Mouse (Mus musculus) embryonic facial prominence, embryonic 11.5 days (tissue): ENCODE results near the gene Soat2. TPM values are rescaled to one million over a fixed set of nuclear protein-coding genes. Genes with fewer than 3 reads are reported as not detected.
A peak's percentile ranks its signal among the peaks of the same experiment; 100 is the strongest.

Experiments
- ATAC-seq: fragments of 200-750 bp; cut with Nextera tagmentation; replicated peaks from 2 replicates; pipeline ENCODE4 v1.8.0; 2017; ENCODE audit warnings: low read depth; ENCODE audit not compliant: insufficient number of reproducible peaks, low FRiP score, low TSS enrichment
- DNase-seq: peaks from one replicate; pipeline ENCODE4 v3.0.0-alpha.2; 2015; ENCODE audit warnings: low spot score
- H3K27ac ChIP-seq: fragments of 300-500 bp; sonication (generic); replicated peaks from 2 replicates; pipeline ENCODE4 v1.5.1; 2014; ENCODE audit warnings: mild to moderate bottlenecking, low read depth, low read length, control low read depth
- H3K27me3 ChIP-seq: fragments of 300-500 bp; sonication (generic); 2 replicates; pipeline ENCODE4 v1.6.1; 2014; ENCODE audit warnings: mild to moderate bottlenecking, low read length, moderate library complexity, mixed read lengths; ENCODE audit not compliant: control insufficient read depth, insufficient read depth
- H3K36me3 ChIP-seq: fragments of 300-500 bp; sonication (generic); replicated peaks from 2 replicates; pipeline ENCODE4 v1.6.1; 2014; ENCODE audit warnings: low read depth, mild to moderate bottlenecking, low read length, moderate library complexity, mixed read lengths; ENCODE audit not compliant: control insufficient read depth, insufficient read depth
- H3K4me1 ChIP-seq: fragments of 300-500 bp; sonication (generic); 2 replicates; pipeline ENCODE4 v1.6.1; 2014; ENCODE audit warnings: low read length, mixed read lengths; ENCODE audit not compliant: control insufficient read depth, insufficient read depth
- H3K4me2 ChIP-seq: fragments of 300-500 bp; sonication (generic); 2 replicates; pipeline ENCODE4 v1.6.1; 2014; ENCODE audit warnings: low read depth, mild to moderate bottlenecking, control low read depth, low read length, moderate library complexity
- H3K4me3 ChIP-seq: fragments of 300-500 bp; sonication (generic); 2 replicates; pipeline ENCODE4 v1.5.1; 2014; ENCODE audit warnings: low read depth, low read length, control low read depth
- H3K9ac ChIP-seq: fragments of 300-500 bp; sonication (generic); replicated peaks from 2 replicates; pipeline ENCODE4 v1.6.1; 2014; ENCODE audit warnings: mild to moderate bottlenecking, control low read depth, low read length
- H3K9me3 ChIP-seq: fragments of 300-500 bp; sonication (generic); replicated peaks from 2 replicates; pipeline ENCODE4 v1.6.1; 2016; ENCODE audit warnings: mild to moderate bottlenecking, low read length, inconsistent platforms, mixed read lengths; ENCODE audit not compliant: control insufficient read depth
- WGBS: fragments of 180-500 bp; shearing (Covaris S2); extraction: QIAGEN DNeasy Blood & Tissue Kit; methylation state at CpG from one replicate; pipeline ENCODE4 v1.1.7; 2014; 5-methylcytosine and 5-hydroxymethylcytosine counted together
- polyA plus RNA-seq: library from polyadenylated mRNA; unstranded; fragments of >200 nt; fragmentation: Nextera tagmentation; extraction: Ambion mirVana; gene quantifications from 2 replicates; pipeline ENCODE4 v1.2.1, GENCODE M21; 2014

Gene Soat2
- polyA plus RNA-seq, 1 experiment from 2014 or later: not detected

DNA sequence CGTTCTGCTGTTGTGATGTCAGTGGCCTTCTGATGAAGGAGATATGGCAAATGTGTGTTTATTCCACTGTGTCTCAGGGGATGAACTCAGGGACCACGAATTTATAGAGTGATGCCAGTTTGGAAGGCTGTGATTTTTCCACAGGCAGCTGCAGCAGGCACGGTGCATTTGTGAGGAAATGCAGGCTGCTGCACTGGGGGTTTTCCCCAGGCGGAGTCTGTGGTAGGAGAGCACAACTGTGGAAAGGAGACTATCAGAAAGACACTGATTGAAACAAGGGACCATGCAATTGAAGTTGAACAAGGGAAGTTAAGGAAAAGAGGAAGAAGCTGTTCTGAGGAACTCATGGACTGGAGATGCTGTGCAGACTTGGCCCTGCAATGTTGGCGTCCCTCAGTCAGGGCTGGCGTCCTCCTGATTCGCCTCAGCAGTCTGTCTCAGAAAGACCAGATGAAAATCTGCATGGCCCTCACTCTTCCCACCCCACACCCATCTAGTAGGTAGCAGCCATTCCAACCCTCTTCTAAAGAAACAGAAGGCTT lies 42.0 kb downstream of the Soat2 start:
- Histone ChIP-seq H3K36me3 (no peaks in the 10 kb centered on the region), H3K27me3 (no peaks in the 10 kb centered on the region), H3K4me3 (no peak overlapping the region), H3K9ac (no peak overlapping the region), H3K27ac (no peak overlapping the region), H3K4me1 (no peaks in the 10 kb centered on the region), H3K9me3 (no peaks in the 10 kb centered on the region), H3K4me2 (no peak overlapping the region)
- DNase-seq (no peak), ATAC-seq (no peak)
- 73% methylated on average over 7 of the region's 7 CpGs for WGBS

DNA sequence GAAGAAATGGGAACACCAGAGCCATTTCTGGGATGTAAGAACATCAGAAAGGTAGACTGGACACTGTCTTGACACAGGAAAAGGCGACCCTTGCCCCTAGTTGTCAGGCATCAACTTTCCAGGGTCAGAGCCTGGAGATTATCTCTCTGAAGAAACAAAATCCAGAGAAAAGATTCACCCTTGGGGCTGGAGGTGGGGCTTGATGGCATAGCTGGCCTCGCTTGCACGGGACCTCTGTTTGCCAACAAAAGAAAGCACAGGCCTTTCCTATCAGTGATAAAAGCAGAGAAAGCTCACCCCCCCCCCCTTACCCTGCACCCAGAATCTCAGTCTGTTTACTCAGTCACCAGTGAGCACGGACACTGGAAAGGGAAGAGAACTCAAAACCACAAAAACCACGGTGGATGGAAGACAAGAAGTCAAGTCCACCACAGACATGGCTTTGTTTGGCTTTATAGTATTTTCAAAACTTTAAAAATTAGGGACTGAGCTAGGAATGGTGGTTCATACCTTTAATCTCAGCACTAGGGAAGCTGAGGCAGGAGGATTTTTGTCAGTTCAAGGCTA lies 42.6 kb downstream of the Soat2 start:
- Histone ChIP-seq H3K27ac (no peak overlapping the region; the same call in 1 of the 2 replicates), H3K36me3 (no peaks in the 10 kb centered on the region), H3K9me3 (no peaks in the 10 kb centered on the region), H3K4me3 (no peak overlapping the region), H3K9ac (no peak overlapping the region), H3K4me1 (no peaks in the 10 kb centered on the region), H3K4me2 (no peak overlapping the region), H3K27me3 (no peaks in the 10 kb centered on the region)
- DNase-seq (no peak), ATAC-seq (no peak)
- 47% methylated on average over 5 of the region's 5 CpGs for WGBS

DNA sequence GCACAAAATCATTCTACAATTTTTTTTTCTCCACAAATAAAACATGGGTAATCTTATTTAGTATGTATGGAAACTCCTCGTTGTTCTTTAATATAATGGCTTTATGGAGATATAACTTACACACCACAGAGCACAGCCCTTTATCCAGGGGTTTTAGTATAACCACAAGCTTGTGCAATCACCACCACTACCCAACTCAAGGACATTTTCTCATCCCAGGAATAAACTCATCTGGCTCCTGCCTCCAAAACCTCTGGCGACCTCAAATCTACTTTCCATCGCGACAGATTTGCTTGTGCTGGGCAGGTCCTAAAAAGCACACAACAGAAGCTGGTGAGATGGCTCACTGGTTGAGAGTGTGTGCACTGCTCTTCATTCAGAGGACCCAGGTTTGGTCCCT lies 43.3 kb downstream of the Soat2 start:
- H3K9me3 ChIP-seq: no peaks in the 10 kb centered on the region
- no peaks in the 10 kb centered on the region for H3K36me3 ChIP-seq
- H3K4me3 ChIP-seq: no peak overlapping the region
- no peak overlapping the region for H3K27ac ChIP-seq
- no peak overlapping the region for H3K9ac ChIP-seq
- DNase-seq (no peak), ATAC-seq (no peak)
- 89% methylated on average over 4 of the region's 4 CpGs for WGBS
- no peaks in the 10 kb centered on the region for H3K27me3 ChIP-seq
- no peak overlapping the region for H3K4me2 ChIP-seq
- H3K4me1 ChIP-seq: no peaks in the 10 kb centered on the region

DNA sequence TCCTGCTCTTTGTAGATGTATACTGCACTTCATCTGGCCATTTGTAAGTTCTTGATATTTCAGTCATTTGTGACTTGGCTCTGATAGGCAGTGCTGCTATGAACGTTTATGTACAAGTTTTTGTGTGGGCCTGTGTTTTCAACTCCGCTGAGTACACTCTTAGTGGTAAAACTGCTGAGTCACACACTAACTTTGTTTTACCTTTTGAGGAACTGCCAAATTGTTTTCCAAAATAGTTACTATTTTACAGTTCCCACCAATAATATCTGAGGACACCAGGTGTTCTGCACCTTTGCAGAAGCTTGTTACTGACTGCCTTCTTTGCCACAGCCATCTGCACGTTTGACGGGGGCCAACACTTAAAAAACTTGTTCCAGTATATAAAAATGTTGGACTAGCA lies 44.1 kb downstream of the Soat2 start:
- no peaks in the 10 kb centered on the region for H3K9me3 ChIP-seq
- WGBS: 82% methylated on average over 4 of the region's 4 CpGs

DNA sequence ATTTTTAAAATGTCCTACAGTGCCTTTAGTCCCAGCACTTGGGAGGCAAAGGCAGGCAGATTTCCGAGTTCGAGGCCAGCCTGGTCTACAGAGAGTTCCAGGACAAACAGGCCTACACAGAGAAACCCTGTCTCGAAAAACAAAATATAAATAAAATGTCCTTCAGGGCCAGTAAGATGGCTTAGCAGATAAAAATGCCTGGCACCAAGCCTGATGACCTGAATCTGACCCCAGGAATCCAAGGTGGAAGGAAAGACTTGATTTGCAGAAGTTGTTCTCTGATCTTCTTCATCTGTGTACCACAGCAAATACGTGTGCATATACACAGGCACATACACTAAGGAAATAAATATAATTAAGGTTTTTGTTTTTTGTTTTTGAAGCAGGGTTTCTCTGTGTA lies 45.0 kb downstream of the Soat2 start:
- ATAC-seq: no peak
- Histone ChIP-seq H3K4me3 (no peak overlapping the region), H3K27me3 (no peaks in the 10 kb centered on the region), H3K27ac (no peak overlapping the region), H3K9ac (no peak overlapping the region), H3K4me1 (no peaks in the 10 kb centered on the region), H3K4me2 (no peak overlapping the region), H3K36me3 (no peaks in the 10 kb centered on the region), H3K9me3 (no peaks in the 10 kb centered on the region)
- no peak for DNase-seq
- 77% methylated on average over 4 of the region's 4 CpGs for WGBS

More for the DNA sequence above, 44.1 kb downstream of the Soat2 start:
- Histone ChIP-seq H3K27me3 (no peaks in the 10 kb centered on the region), H3K9ac (no peak overlapping the region), H3K4me1 (no peaks in the 10 kb centered on the region), H3K36me3 (no peaks in the 10 kb centered on the region), H3K4me3 (no peak overlapping the region), H3K4me2 (no peak overlapping the region), H3K27ac (no peak overlapping the region)
- no peak for ATAC-seq
- no peak for DNase-seq

DNA sequence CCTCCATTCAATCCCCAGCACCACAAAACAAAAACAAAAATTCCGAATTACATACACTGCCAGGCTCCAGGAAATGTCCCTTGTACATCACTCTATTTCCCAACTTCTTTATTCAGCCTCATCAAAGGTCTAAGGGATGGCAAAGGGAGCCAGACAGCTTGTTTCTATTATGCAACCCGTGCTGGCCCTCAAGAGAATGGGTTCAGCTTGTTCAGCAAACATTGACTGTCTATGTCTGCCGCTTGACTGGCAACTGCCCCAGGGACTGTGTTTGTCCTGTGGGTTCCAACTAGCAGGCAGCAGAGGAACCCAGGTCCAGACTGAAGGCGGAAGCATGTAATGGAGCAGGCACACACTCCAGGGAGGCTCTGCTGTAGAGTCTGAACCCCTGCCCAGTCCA lies 48.5 kb downstream of the Soat2 start:
- Histone ChIP-seq H3K4me3 (no peak overlapping the region), H3K27ac (no peak overlapping the region; the same call in 1 of the 2 replicates), H3K27me3 (no peaks in the 10 kb centered on the region), H3K9me3 (no peaks in the 10 kb centered on the region), H3K9ac (no peak overlapping the region), H3K4me2 (no peak overlapping the region), H3K4me1 (no peaks in the 10 kb centered on the region), H3K36me3 (no peaks in the 10 kb centered on the region)
- DNase-seq: no peak
- ATAC-seq: no peak
- 83% methylated on average over 4 of the region's 4 CpGs for WGBS

DNA sequence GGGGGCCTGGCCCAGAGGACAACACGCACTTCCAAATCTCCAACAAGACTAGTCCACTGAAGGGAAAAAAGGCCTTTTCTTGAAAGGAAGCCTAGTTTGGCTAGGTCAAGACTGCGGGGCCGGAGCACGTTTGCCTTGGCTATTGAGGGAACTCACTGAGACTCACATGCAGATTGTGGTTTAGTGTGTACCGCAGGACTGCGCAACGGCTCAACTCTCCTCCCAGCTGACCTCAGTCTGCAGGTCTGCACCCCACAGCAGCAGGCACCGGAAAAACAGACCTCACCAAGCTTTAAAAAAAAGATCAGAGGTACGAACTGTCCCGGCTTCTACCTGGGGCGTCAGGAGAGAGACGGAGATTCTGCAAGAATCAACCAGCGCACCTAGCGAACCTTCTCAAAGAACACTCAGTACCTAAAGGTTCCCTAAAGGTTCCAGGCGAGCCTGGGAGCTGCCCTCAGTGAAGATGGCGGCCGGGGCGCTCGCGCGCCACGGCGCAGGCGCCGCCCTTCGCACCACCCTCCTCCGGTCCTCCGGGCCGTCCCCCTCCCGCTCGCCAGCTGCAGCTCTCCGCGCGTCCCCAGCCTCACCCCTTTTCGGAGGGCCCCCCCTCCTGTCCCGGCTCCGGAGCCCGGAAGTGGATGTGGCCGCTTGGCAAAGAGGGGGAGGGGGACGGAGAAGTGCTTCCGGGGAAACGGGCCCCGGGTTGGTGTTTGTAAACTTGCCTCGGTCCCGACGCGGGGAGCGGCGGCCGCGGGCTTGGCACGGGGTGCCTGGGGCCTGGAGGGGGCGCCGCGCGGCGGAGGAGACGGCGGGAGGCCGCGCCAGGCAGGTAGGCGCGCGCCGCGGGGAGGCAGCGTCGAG lies 52.9 kb downstream of the Soat2 start, which contains the start of gene Zfp740:
Zfp740 (plus strand) TSS at position 279 of the 864 bp plus-strand sequence.
- Histone ChIP-seq H3K4me2 (peak within 1 kb of the TSS; percentile 48), H3K27ac (peak within 1 kb of the TSS; percentile 99), H3K9ac (peak within 1 kb of the TSS; percentile 95), H3K4me3 (peak within 1 kb of the TSS; percentile 85), H3K4me1 (no peaks in the 10 kb centered on the region), H3K9me3 (no peaks in the 10 kb centered on the region), H3K27me3 (no peaks in the 10 kb centered on the region), H3K36me3 (peaks cover 7% of the 10 kb centered on the region)
- under 1% methylated on average over 67 of the region's 68 CpGs for WGBS
- ATAC-seq (peak; percentile 95), DNase-seq (peak; percentile 95)
